Mouse (Mus musculus): Measurements from ENCODE around the gene Zfp148.

DNA sequence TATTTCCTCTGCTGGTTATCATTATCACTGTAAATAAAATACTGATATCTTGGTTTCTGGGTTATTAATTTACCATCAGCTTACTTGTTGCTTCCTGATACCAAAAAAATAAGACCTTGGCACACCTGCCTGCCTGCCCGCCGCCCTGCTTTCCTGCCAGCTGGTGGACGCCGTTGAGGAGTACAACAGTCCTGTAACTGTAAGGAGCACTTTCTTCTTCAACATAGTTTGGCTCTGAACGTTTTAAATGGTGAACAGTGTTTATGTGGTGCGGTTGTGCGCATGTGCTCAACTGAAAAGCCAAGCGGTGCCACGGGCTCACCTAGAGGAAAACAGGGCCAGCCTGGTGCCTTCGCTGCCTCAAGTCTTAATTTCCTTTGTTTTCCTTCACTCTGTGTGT, 142.9 kb downstream of the Zfp148 start:
- TF ChIP-seq HCFC1 (IDR thresholded peaks at IDR 0.05; ENCODE audit: borderline replicate concordance, insufficient read depth, low read length), result no peak
- TF ChIP-seq MAFK (IDR thresholded peaks at IDR 0.05; ENCODE audit: insufficient read depth, low read depth, low read length), result no peak
- TF ChIP-seq ZNF384 (IDR thresholded peaks at IDR 0.05; ENCODE audit: low read depth, low read length), result no peak
- TF ChIP-seq CHD2 (IDR thresholded peaks at IDR 0.05; ENCODE audit: low read depth, low read length), result no peak

Measured in ES-E14 (cell line).